Mouse (Mus musculus) stomach, postnatal 0 days (tissue): ENCODE results near the gene Gm9945.

Source experiments
- CTCF ChIP-seq: IDR thresholded peaks from 2 replicates; pipeline ENCODE4 v1.5.1; 2016; ENCODE audit warnings: antibody characterized with exemption, low read depth, mild to moderate bottlenecking, moderate library complexity
- EP300 ChIP-seq: optimal IDR thresholded peaks from 2 replicates; pipeline ENCODE3; 2016; ENCODE audit warnings: antibody characterized with exemption

GRCm38 (mm10) chr11:53493243-53493955 is 13.4 kb downstream of the Gm9945 start:
- no peak for TF ChIP-seq CTCF
- TF ChIP-seq EP300, result no peak
